Mouse (Mus musculus) cerebellum, adult 2 months (tissue): ENCODE data around the gene Mettl11b.

Experiments used
- CTCF ChIP-seq: fragments of 200-500 bp; IDR thresholded peaks from 2 replicates; pipeline ENCODE4 v1.5.1; 2011; ENCODE audit warnings: low read depth, mild to moderate bottlenecking, control low read depth, low read length, moderate library complexity, borderline replicate concordance; ENCODE audit not compliant: insufficient read depth
- POLR2A ChIP-seq: fragments of 200-500 bp; IDR thresholded peaks from 2 replicates; pipeline ENCODE4 v1.6.1; 2011; ENCODE audit warnings: low read length, control low read depth, borderline replicate concordance; ENCODE audit not compliant: insufficient read depth

DNA sequence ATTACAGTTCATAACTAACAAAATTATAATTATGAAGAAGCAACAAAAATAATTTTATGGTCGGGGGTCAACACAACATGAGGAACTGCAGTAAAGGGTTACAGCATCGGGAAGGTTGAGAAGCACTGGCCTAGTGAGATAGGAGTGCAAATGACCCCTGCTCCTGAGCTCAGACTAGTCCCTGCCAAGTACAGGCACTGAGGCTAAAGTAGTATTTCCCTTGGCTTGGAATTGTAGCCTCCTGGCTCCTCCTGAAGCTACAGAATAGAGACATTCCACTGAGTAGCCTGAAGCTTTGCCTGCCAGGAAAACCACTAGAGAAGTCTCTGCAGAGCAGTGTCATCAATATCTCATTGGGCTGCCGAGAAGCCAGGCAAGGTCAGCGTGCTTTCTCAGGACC lies 53.7 kb downstream of the Mettl11b start:
- TF ChIP-seq CTCF = no peak
- no peak for TF ChIP-seq POLR2A
